Mouse (Mus musculus): ENCODE data around the gene Slc7a3. TPM values are rescaled to one million over a fixed set of nuclear protein-coding genes. Genes with fewer than 3 reads are reported as not detected.
"Not testable (repeated sequence)": the region's sequence is repeated elsewhere in the genome, so short reads cannot be mapped to it uniquely, and the experiment has no call there.

The Slc7a3 gene
- 1.3 TPM in 2 replicates for polyA plus RNA-seq (2015; fragmentation: Nextera tagmentation; extraction: Ambion mirVana)

DNA sequence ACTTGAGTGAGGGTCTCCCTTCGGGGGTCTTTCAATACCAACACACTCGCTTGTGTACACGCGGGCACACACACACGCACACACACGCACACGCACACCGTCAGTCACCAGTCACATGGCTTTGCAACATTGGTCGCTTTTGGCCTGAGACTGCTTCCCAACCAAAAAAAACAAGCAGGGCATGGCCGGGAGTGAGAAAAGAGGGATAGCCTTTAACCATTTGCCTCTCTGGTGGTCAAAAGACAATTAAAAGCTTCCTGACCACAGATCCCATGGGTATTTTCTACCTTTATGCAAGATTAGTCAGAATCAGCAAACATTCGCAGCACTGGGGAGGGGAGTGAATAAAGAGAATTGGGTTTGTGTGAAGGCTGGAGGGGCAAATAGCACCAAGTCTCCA lies at the start of gene Slc7a3:
TSS of gene Slc7a3 (minus strand) at position 101 of the 400 bp plus-strand sequence.
- Histone ChIP-seq H3K9me3 (replicated peaks) (no peaks in the 10 kb centered on the region), H3K4me2 (replicated peaks) (peak within 1 kb of the TSS; percentile 48), H3K9ac (no peak within 1 kb of the TSS), H3K36me3 (no peaks in the 10 kb centered on the region), H3K4me1 (no peaks in the 10 kb centered on the region), H3K27ac (replicated peaks) (no peak within 1 kb of the TSS), H3K4me3 (replicated peaks) (peak within 1 kb of the TSS; percentile 20), H3K27me3 (peaks cover 8% of the 10 kb centered on the region)
- 32% methylated on average over 11 of the region's 11 CpGs for WGBS
- ATAC-seq (ENCODE audit: insufficient number of reproducible peaks, low FRiP score, low TSS enrichment, low read depth) = no peak

DNA sequence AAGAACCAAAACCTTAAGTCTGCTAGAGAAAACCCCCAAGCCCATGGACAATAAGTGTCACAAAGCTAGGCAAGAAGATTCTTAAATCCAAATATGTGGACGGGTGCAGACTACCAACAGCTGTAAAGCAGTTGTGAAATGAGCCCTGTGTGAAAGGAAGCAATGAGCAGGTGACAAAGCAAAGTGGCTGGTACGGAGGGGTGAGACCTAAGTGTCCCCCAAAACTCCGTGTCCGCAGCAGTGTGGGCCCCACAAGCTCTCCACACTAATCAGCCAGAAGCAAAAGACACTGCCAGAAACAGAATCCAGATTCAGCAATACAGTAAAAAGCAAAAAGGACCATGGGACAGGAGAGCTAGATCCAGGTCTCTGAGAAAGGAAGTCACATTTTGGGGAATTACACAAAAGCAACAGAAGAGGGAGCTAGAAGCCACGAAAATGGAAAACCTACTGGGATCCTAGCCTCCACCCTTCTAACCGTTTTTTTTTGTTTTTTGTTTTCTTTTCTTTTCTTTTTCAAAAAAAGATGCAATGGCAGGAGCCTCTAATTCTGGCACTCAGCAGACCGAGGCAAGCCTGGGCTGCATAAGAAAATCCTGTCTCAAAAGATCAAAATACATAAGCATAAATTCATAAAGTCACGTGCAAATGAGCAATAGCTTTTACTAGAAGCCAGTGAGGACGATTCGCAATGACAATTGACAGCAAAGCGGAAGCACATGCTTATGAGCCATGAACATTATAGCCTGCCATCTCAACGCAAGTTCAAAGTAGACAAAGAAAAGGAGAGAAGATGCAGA lies 46.4 kb upstream of the Slc7a3 start:
- Histone ChIP-seq H3K36me3 (no peaks in the 10 kb centered on the region), H3K27ac (replicated peaks) (no peak overlapping the region; the same call in 1 of the 2 replicates), H3K9me3 (replicated peaks) (no peaks in the 10 kb centered on the region), H3K4me3 (replicated peaks) (peak overlapping the region; percentile 21; the same call in 1 of the 2 replicates), H3K27me3 (no peaks in the 10 kb centered on the region), H3K4me2 (replicated peaks) (peak overlapping the region; percentile 38; the same call in 1 of the 2 replicates), H3K9ac (no peak overlapping the region), H3K4me1 (no peaks in the 10 kb centered on the region)
- 35% methylated on average over 12 of the region's 12 CpGs for WGBS
- ATAC-seq (ENCODE audit: insufficient number of reproducible peaks, low FRiP score, low TSS enrichment, low read depth) = no peak

- no peaks in the 10 kb centered on the region for H3K4me1 ChIP-seq
- H3K27ac ChIP-seq (replicated peaks) = no peak overlapping the region
- no peak; the same call in 1 of the 2 replicates for ATAC-seq (ENCODE audit: insufficient number of reproducible peaks, low FRiP score, low TSS enrichment, low read depth)
- no peaks in the 10 kb centered on the region for H3K36me3 ChIP-seq
- WGBS = 23% methylated on average over 7 of the region's 7 CpGs
- H3K9ac ChIP-seq = no peak overlapping the region
- H3K4me3 ChIP-seq (replicated peaks) = no peak overlapping the region
- H3K4me2 ChIP-seq (replicated peaks) = no peak overlapping the region
- H3K9me3 ChIP-seq (replicated peaks) = no peaks in the 10 kb centered on the region
- no peaks in the 10 kb centered on the region for H3K27me3 ChIP-seq
Measured at GRCm38 (mm10) chrX:101131001-101131400, 45.2 kb upstream of the Slc7a3 start.

- no peak overlapping the region for H3K27ac ChIP-seq (replicated peaks)
- WGBS = 79% methylated on average over 2 of the region's 2 CpGs
- H3K4me2 ChIP-seq (replicated peaks) = no peak overlapping the region
- H3K9me3 ChIP-seq (replicated peaks) = no peaks in the 10 kb centered on the region
- ATAC-seq (ENCODE audit: insufficient number of reproducible peaks, low FRiP score, low TSS enrichment, low read depth) = no peak
- no peak overlapping the region for H3K9ac ChIP-seq
- H3K4me1 ChIP-seq = no peaks in the 10 kb centered on the region
- no peaks in the 10 kb centered on the region for H3K27me3 ChIP-seq
- H3K4me3 ChIP-seq (replicated peaks) = no peak overlapping the region
- no peaks in the 10 kb centered on the region for H3K36me3 ChIP-seq
Measured at GRCm38 (mm10) chrX:101128559-101128958, 42.7 kb upstream of the Slc7a3 start.

DNA sequence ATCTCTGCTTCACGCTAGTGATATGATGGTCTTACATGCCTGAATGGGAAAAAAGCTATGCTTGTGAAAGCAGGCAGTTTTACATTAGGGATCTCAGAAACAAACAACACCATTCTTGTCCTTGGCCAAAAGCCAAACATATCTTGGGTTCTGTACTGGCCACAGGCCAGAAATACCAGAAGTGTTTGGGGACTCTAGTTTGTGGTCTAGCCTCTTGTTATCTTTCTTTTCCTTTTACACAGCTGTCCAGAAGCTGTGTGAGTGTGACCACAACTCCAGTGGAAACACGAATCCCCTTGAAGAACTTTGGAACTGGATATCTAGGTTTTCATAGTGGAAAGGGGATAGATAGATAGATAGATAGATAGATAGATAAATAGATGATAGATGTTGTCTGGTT lies 41.2 kb upstream of the Slc7a3 start:
- Histone ChIP-seq H3K9me3 (replicated peaks) (no peaks in the 10 kb centered on the region), H3K4me2 (replicated peaks) (no peak overlapping the region), H3K36me3 (no peaks in the 10 kb centered on the region), H3K9ac (no peak overlapping the region), H3K4me3 (replicated peaks) (no peak overlapping the region), H3K4me1 (no peaks in the 10 kb centered on the region), H3K27ac (replicated peaks) (no peak overlapping the region), H3K27me3 (no peaks in the 10 kb centered on the region)
- ATAC-seq (ENCODE audit: insufficient number of reproducible peaks, low FRiP score, low TSS enrichment, low read depth) = no peak
- WGBS = 39% methylated on average over 2 of the region's 2 CpGs

- H3K4me1 ChIP-seq = no peaks in the 10 kb centered on the region
- H3K4me2 ChIP-seq (replicated peaks) = no peak overlapping the region
- no peak overlapping the region for H3K27ac ChIP-seq (replicated peaks)
- no peak overlapping the region for H3K9ac ChIP-seq
- no peaks in the 10 kb centered on the region for H3K9me3 ChIP-seq (replicated peaks)
- H3K36me3 ChIP-seq = no peaks in the 10 kb centered on the region
- no peak overlapping the region for H3K4me3 ChIP-seq (replicated peaks)
- WGBS = 74% methylated on average over 7 of the region's 7 CpGs
- ATAC-seq (ENCODE audit: insufficient number of reproducible peaks, low FRiP score, low TSS enrichment, low read depth) = no peak
- no peaks in the 10 kb centered on the region for H3K27me3 ChIP-seq
Measured at GRCm38 (mm10) chrX:101126474-101126955, 40.7 kb upstream of the Slc7a3 start.

- WGBS = 43% methylated on average over 1 of the region's 1 CpGs
- H3K36me3 ChIP-seq = no peaks in the 10 kb centered on the region
Measured at GRCm38 (mm10) chrX:101120546-101120945, 34.7 kb upstream of the Slc7a3 start.

GRCm38 (mm10) chrX:101085211-101085610 lies 609 bp downstream of the Slc7a3 start:
- H3K9ac ChIP-seq; ATAC-seq (ENCODE audit: insufficient number of reproducible peaks, low FRiP score, low TSS enrichment, low read depth); H3K9me3 ChIP-seq (replicated peaks); H3K27ac ChIP-seq (replicated peaks); H3K27me3 ChIP-seq; H3K36me3 ChIP-seq; H3K4me1 ChIP-seq: not testable (repeated sequence)
- H3K4me3 ChIP-seq (replicated peaks) = peak overlapping the region; percentile 20
- peak overlapping the region; percentile 48 for H3K4me2 ChIP-seq (replicated peaks)
- WGBS = 13% methylated on average over 9 of the region's 9 CpGs

More at GRCm38 (mm10) chrX:101120546-101120945, 34.7 kb upstream of the Slc7a3 start:
- Histone ChIP-seq H3K4me2 (replicated peaks) (no peak overlapping the region), H3K9me3 (replicated peaks) (no peaks in the 10 kb centered on the region), H3K4me1 (no peaks in the 10 kb centered on the region), H3K27ac (replicated peaks) (no peak overlapping the region), H3K4me3 (replicated peaks) (no peak overlapping the region), H3K9ac (no peak overlapping the region), H3K27me3 (no peaks in the 10 kb centered on the region)
- no peak for ATAC-seq (ENCODE audit: insufficient number of reproducible peaks, low FRiP score, low TSS enrichment, low read depth)

GRCm38 (mm10) chrX:101084192-101084591 lies 1.6 kb downstream of the Slc7a3 start:
- ATAC-seq (ENCODE audit: insufficient number of reproducible peaks, low FRiP score, low TSS enrichment, low read depth) = no peak
- Histone ChIP-seq H3K9ac (no peak overlapping the region), H3K27ac (replicated peaks) (no peak overlapping the region), H3K4me3 (replicated peaks) (no peak overlapping the region), H3K4me1 (no peaks in the 10 kb centered on the region), H3K36me3 (no peaks in the 10 kb centered on the region), H3K27me3 (peaks cover 8% of the 10 kb centered on the region), H3K4me2 (replicated peaks) (no peak overlapping the region), H3K9me3 (replicated peaks) (no peaks in the 10 kb centered on the region)
- 54% methylated on average over 2 of the region's 2 CpGs for WGBS

DNA sequence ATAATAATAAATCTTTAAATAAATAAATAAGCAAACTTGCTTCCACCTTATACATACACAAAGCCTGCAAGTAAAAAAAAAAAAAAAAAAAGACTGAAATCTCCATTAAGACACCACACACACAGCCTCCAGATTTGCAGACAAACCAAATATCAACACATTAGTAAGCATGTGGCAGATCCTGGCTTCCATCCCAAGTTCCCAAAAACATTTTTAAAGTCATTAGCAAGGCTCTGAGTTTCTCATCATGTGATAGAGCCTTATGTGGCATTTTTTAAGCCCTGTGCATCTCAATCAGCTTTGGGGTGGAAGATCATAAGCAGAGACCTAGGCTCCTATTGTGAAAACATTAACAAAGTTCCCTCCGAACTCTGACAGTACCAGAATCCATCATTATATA lies 20.6 kb downstream of the Slc7a3 start:
- no peak for ATAC-seq (ENCODE audit: insufficient number of reproducible peaks, low FRiP score, low TSS enrichment, low read depth)
- no peaks in the 10 kb centered on the region for H3K9me3 ChIP-seq (replicated peaks)
- no peak overlapping the region for H3K4me2 ChIP-seq (replicated peaks)
- no peak overlapping the region for H3K4me3 ChIP-seq (replicated peaks)
- no peaks in the 10 kb centered on the region for H3K36me3 ChIP-seq
- H3K27ac ChIP-seq (replicated peaks) = no peak overlapping the region
- H3K27me3 ChIP-seq = no peaks in the 10 kb centered on the region
- 48% methylated on average over 1 of the region's 1 CpGs for WGBS
- H3K4me1 ChIP-seq = no peaks in the 10 kb centered on the region
- no peak overlapping the region for H3K9ac ChIP-seq

DNA sequence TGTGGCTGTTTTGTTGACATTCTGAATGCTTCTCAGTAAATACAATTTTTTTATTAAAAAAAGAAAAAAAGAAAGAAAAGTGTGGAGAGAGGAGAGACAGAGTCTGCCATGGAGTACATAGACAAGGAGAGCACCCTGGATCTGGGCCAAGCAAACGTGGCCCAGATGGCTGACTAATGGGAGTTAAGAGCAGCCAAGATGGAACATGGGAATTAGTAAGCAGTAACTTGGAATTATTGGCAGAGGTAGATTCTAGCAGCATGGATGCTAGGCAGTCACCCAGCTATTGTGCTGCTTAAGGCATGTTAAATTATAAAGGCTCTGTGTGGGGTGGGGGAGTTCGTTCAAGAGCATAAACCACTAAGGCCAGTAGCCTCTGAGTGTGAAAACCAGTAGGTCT lies 22.3 kb downstream of the Slc7a3 start:
- WGBS = 36% methylated on average over 2 of the region's 2 CpGs
- no peaks in the 10 kb centered on the region for H3K36me3 ChIP-seq
- no peak overlapping the region for H3K4me3 ChIP-seq (replicated peaks)
- H3K9me3 ChIP-seq (replicated peaks) = no peaks in the 10 kb centered on the region
- no peak for ATAC-seq (ENCODE audit: insufficient number of reproducible peaks, low FRiP score, low TSS enrichment, low read depth)
- H3K27me3 ChIP-seq = no peaks in the 10 kb centered on the region
- no peaks in the 10 kb centered on the region for H3K4me1 ChIP-seq
- H3K27ac ChIP-seq (replicated peaks) = no peak overlapping the region
- no peak overlapping the region for H3K9ac ChIP-seq
- H3K4me2 ChIP-seq (replicated peaks) = no peak overlapping the region

DNA sequence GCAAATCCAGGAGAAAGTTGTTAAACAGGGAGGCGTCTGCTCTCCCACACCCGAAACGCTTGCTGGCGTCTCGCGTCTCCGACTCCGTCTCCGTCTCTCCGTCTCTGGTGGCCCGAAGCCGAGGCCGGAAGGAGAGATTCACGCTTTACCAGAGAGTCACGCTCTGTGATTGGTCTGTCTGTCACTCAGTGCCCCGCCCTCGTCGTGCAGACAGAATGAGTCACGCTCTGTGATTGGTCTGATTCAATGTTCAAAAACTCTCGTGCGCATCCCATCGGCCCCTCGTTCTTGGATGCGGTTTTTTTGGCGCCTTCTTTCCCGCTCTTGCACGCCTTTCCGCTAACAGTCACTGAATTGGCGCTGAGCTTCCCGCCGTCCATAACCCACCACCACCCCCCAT lies 26.3 kb downstream of the Slc7a3 start, which contains the start of gene Tex11:
TSS of gene Tex11 (minus strand) at position 127 of the 400 bp plus-strand sequence.
- Histone ChIP-seq H3K9me3 (replicated peaks) (no peaks in the 10 kb centered on the region), H3K36me3 (no peaks in the 10 kb centered on the region), H3K4me1 (no peaks in the 10 kb centered on the region), H3K27ac (replicated peaks) (no peak within 1 kb of the TSS), H3K27me3 (no peaks in the 10 kb centered on the region), H3K9ac (no peak within 1 kb of the TSS), H3K4me2 (replicated peaks) (no peak within 1 kb of the TSS), H3K4me3 (replicated peaks) (no peak within 1 kb of the TSS)
- ATAC-seq (ENCODE audit: insufficient number of reproducible peaks, low FRiP score, low TSS enrichment, low read depth) = no peak
- WGBS = 88% methylated on average over 31 of the region's 31 CpGs

All from embryonic facial prominence, embryonic 15.5 days (tissue).